Mouse (Mus musculus): ENCODE measurements at regions not wholly inside any gene's neighbourhood (a gene's known extent, or its start where the extent isn't known, plus 50 kb on each side); places are given as distances from the start of the nearest gene placed in this dataset.

DNA sequence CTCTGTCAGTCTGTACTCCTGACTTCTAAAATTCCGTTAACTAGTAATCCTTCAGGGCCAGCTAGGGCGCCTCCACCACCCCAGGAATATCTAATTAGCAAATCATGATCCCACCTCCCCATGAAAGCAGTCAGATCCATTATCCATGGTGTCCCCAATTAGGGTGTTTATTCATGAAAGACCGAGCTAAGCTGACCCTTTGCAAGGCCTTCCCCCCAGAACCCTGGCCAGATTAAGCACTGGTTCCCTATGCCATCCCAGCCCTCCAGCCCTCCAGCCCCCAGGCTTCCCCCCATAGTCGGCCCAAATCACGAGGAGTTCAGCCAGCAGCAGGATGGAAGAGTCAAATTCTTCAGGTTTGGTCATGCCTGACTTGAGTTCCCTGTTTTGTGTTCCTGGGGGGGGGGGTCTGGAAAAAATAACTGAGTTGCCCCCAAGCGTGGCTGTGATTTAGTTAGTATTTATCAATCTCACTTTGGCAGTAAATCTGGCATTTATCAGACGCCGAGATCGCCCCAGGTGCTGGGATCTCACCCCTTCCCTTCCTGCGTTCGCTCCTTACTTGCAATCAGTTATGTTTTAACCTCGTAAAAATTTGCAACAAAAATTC, 272.7 kb upstream of the Sall1 start:
- DNase-seq: no peak

GRCm38 (mm10) chr8:89314907-89315306, 270.9 kb upstream of the Sall1 start:
- no peak for DNase-seq

DNA sequence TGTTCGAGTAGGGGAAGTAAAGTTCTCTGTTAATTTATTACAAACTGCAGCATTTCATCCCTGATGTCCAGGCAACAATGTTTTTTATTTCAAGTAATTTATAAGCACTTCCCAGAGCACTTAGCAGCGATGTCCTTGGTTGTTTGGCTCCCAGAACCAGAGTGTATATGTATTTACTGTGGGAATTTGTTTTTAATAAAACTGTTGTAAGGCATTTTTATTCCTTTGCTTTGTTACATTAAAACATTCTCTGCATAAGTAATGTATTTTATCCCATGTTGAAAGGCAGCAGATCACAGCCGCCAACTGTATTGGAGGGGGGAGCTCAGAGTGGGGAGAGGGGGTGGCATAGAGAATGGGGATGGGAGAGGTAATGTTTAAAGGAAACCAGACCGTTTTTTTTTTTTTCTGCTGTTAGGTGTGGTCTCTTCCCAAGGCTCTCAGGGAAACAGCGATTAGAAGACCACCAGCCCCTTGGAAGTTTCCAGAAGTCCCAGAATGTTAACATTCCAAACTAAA, 266.8 kb upstream of the Sall1 start:
- DNase-seq: no peak

DNA sequence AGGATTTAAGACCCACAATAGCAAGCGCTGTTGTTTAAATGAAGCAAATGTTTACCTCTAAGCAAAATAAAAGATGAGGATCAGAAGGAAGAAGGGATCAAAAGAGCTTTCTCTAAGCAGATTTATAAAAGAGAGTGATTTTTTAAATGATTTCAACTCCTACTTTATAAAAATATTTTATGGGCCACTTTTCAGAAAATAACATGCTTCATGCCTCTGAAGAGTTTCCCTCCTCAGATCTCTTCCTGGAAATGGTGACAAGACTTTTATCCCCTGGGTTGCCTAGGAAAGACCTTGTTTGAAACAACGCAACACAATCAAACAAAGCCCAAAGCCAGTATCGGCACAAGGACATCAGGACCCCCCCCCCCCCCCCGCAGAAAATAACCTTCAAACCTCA, 265.6 kb upstream of the Sall1 start:
- no peak for DNase-seq

DNA sequence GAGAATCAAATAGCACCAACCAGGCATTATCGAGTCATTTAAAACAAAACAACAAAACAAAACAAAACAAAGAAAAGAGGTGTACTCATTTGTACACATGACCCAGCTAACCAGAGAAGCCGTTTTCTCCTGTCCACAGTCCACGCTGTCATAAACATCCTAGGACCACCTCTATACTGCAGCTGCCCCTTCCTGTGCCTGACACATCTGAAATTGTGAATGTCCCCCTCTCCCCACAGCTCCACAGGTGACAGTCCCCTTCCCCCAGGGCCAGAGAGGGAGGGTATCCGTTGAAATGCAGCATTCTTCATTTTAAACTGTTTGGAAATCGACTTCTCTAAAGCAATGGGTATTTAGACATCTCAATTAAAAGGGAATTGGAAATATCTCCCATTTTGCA, 265.0 kb upstream of the Sall1 start:
- no peak for DNase-seq

GRCm38 (mm10) chr8:89308532-89308931, 264.6 kb upstream of the Sall1 start:
- no peak for DNase-seq

GRCm38 (mm10) chr8:89307601-89308000, 263.6 kb upstream of the Sall1 start:
- DNase-seq: no peak

DNA sequence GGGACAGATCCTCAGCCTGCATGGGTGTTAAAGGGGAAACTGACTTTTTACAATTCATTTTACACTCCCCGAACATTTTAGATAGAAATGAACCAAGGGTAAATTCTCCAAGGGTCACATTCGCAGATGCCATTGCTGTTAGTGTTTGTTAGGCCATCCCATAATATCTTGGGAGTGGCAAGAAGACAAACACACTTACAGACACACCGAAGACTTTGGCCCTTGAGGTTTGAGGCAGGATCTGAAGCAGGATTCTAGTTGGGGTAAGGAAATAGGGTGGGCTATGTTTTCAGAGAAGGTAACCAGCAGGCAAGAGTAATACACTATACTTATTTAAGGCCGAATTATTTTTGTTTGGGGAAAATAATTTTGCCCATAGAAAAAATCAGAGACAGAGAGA, 263.1 kb upstream of the Sall1 start:
- DNase-seq: no peak

- DNase-seq: no peak
Measured at GRCm38 (mm10) chr8:89304116-89304515, 260.2 kb upstream of the Sall1 start.

GRCm38 (mm10) chr8:89303326-89303725, 259.4 kb upstream of the Sall1 start:
- peak; percentile 55 to 68 for DNase-seq

DNA sequence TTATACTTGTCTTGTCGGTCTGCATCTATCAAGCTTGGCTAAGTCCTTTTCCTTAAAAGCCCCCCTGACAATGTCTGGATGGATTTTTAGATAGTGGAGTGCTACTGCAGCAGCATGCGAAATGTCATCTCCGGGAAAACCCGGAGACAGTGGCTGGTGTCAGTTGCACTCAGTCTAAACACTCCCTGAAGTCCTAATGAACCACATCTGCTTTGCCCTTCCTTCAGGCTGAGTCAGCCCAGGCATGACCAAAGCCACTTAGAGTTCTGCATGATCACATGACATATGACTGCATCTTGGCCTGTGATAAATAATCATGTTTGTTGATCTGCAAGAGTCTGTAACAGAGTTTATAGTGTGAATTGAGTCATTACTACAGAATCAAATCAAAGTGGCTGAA, 255.7 kb upstream of the Sall1 start:
- DNase-seq: no peak

- no peak for DNase-seq
Measured at GRCm38 (mm10) chr8:89295686-89296085, 251.7 kb upstream of the Sall1 start.

DNA sequence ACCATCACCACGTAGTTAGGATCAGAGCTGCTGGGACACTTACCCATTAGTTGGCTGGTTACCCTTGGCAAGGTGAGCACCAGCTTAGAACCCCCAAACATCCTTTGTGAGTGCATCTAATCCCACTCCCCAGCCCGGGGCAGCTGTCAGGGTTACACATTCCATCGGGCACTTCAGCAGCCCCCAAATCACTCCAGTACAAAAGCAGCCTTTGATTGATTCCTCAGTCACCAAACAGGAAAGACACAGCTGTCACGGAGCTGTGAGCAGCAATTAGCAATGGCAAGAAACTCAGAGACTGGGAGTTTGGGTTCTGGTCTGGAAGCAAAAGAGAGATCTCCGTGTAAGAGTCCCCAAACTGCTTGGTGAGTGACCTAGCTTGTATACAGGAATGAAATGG, 245.1 kb upstream of the Sall1 start:
- DNase-seq: no peak

GRCm38 (mm10) chr8:89284871-89285564, 241.1 kb upstream of the Sall1 start:
- no peak for DNase-seq

DNA sequence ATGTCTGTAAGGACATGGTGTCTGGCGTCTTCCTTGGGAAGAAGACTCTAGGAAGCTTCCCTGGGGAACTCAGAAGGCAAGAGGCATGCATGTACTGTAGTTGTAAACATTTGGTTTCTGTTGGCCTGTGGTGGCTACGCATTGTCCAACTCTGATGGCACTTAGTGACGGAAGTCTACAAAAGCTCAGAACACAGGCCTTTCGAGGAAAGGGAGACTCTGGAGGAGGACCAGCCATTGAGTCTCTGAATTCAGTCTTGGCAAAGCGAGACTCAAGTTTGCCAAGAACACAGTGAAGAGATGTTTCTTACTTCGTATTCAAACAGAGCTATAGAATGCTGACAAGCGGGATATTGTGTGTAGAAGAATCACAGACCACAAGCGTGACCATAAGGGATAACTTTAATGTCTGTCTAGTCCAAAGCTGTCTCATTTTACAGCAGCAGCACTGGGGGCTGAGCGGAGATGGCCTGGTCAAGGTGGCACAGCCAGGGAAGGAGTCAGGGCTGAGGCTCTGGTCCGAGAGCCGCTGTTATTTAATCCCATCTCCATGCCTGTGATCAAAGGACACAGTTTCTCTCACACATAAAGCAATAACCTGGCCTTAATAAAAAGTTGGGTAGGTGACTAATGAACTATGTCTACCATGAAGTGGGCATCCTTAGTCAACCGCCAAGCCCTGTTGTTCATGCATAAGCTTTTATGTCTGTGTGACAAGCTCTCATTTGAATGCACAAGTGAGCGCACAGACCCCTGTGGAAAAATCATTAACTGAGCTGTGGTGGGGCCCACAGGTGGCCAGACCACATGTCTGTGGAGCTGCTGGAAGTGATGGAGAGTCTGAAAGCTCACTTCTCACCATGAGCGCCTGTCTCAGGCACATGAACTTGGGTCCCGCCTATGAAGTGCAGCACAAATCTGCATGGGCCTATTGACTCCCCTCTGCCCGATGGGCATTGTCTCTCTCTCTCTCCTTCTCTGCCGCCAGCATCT, 239.4 kb upstream of the Sall1 start:
- DNase-seq: no peak

DNA sequence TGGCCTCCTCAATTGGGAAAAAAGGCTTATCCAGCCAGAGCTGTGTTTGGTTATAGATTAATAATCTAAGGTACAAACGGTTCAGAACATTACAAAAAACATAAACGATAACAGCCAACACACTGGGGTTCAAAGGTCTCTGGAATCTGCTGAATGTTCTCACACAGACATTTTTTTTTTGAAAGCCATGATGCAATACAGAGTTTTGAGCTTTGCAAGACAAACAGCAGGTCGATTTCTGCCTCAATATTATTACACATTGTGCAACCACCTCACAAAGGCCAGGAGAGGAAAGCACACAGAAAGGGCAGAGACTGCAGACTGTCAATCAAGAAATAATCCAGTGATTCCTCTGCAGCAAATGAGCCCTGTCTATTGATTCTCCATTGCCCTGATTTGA, 235.9 kb upstream of the Sall1 start:
- DNase-seq: peak in 1 of 2 experiments; percentile 41

- no peak for DNase-seq
Measured at GRCm38 (mm10) chr8:89279142-89279541, 235.2 kb upstream of the Sall1 start.

DNA sequence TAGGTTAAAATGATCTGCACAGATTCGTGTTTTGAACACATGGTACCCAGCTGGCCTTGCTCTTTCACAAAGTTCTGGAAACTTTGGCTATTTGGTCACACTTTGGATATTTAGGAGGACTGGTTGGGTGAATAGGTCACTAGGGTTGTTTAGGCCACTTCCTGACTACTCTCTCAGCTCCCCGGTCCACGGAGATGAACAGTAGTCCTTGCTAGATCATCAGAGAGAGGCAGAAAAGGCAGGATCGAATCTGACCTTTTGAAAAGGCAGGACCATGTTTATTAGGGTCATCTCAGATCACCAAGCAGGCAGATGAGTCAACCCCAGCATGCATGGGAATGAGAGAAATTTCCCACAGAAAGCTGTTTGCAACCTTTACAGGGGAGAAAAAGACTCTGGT, 229.3 kb upstream of the Sall1 start:
- no peak for DNase-seq

DNA sequence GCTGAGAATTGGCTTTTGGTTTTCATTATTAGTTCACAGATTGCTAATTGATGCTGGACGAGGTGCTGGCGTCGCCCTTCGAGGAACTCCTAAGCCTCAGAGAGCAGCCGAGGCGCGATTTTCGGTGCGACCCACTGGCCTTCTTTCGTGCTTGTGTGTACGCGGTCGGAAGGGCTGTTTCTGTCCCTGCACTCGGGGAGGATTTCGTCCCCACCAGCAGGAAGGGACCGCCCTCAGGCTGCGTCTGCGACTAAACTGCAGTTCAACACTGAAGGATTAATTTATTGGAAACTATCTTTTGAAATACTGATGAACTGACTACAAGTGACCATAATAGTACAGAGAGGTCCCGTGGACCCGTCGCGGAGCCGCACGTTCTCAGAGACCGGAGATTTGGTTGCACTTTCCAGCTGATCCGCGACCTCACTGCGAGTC, 228.4 kb upstream of the Sall1 start:
- peak; percentile 4 to 9 for DNase-seq

DNA sequence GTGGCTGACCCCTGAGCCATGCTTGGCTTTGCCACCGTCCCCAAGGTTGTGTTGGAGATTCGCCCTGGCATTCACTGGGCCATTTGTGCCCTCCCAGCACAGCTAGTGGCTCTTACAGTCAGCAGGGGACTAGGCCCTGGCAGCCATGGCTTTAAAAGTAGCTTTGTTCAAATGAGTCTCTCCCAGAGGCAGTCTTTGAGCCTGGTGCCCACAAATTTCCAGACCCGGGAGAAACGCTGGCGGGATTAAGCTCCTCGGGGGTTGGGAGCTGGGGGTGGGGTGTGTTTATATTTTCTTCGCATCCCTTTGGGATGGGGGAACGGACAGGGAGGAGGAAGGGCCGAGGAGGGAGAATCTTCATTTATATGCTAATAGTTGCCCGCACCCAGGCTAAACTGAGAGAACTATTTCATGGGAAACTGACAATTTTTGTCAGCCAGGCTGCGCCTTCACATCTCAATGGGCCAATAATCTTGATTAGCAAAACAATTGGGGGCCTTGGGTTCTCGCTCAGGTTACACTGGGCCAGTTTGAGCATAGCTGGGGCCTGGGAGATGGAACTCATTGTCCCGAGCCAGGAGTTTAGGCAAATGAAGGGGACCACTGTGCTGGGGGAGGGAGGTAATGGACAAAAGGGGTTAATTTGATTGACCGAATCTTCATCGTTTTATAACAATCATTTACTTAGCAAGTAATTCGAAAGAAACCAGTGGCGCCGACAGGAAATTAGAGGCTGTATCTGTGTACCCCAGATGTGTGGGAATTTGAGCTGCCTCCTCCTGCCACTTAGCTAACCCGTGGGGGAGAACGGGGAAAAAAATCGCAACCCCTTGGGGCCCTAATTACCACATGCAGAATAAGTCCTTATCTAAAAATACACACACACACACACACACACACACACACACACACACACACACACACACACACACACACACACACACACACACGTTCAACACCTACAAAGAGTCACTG, 227.7 kb upstream of the Sall1 start:
- no peak for DNase-seq

GRCm38 (mm10) chr8:89270001-89270400, 226.0 kb upstream of the Sall1 start:
- no peak for DNase-seq

Measured in lung, adult 18-20 months (tissue).